In the genomic region with DNA sequence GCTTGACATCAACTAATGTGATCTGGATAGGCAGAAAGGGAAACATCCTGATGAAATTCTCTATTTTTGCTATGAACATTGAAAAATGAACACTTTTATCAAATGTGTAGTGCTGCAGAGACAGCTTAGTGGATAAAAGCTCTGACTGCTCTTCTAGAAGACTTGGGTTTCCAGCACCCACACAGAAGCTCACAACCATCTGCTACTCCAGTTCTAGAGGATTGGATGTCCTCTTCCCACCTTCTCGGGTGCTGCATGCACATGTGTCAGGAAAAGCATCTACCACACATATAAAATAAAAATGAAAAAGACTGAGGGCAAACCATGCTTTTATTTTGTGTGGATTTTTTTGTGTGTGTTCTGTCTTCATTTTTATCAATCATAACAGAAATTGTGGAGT, we compare ENCODE assay signal across 20 mouse cellular contexts.
A peak's percentile ranks its signal among the peaks of the same experiment; 100 is the strongest.
DNase-seq lines count a peak whose midpoint lies in the region; TF ChIP-seq lines count a peak whose summit lies in the region.
"Had no signal": no experiment of that assay in that cellular context is flagged by ENCODE, and none has a peak within 500 bp of the region (broad histone marks: within the 10 kb centered on the region; RNA-seq: fewer than 3 reads in every experiment).

No protein-coding gene starts in this region.

- DNase-seq in frontal cortex, adult 2 months (ENCODE audit: extremely low spot score in 1 of 2, low spot score in 1 of 2): peak; percentile 48 to 50
- DNase-seq in frontal cortex, postnatal 25 days (ENCODE audit: low spot score in 2 of 2): no peak
- DNase-seq in layer of hippocampus, adult 2 months (ENCODE audit: low spot score in 2 of 2): peak in 1 of 2 experiments; percentile 11
- no peak for DNase-seq in layer of hippocampus, postnatal 25 days (ENCODE audit: extremely low spot score in 1 of 2, low spot score in 1 of 2)
- peak; percentile 32 for DNase-seq in right cerebral cortex, adult 18-20 months
- no peak for DNase-seq in right cerebral cortex, postnatal 4 days
- DNase-seq in telencephalon, adult 2 months (ENCODE audit: low read depth, low spot score): peak; percentile 58
- DNase-seq in heart, postnatal 36 days: no peak
- DNase-seq: adrenal gland, postnatal 10 days; cerebellum, adult 11-12 months; cerebellum, adult 9-10 months; cerebellum, postnatal 25 days; gastrocnemius, postnatal 14 days; heart, adult 2 months; heart, postnatal 14 days had no signal

- peak overlapping the region; percentile 66; the same call in 1 of the 2 replicates for H3K27ac ChIP-seq in layer of hippocampus, adult 2 months
- H3K27ac ChIP-seq: embryonic facial prominence, embryonic 12.5 days; forebrain, embryonic 15.5 days; heart, adult 2 months; heart, embryonic 15.5 days; hindbrain, embryonic 10.5 days; hindbrain, embryonic 14.5 days had no signal

- H3K4me3 ChIP-seq in layer of hippocampus, adult 2 months: no peak overlapping the region
- H3K4me3 ChIP-seq: embryonic facial prominence, embryonic 12.5 days; forebrain, embryonic 15.5 days; heart, adult 2 months; heart, embryonic 15.5 days; hindbrain, embryonic 10.5 days had no signal

- TF ChIP-seq CTCF in layer of hippocampus, adult 2 months (conservative IDR thresholded peaks at IDR 0.05): no peak

- intact Hi-C loops in heart, postnatal 36 days (cut with DNase I): no loop called here

Comparison
In these comparisons a context has a peak if more than half of its experiments do, and no peak if none do; other contexts are left out.
1. DNase-seq: peak in frontal cortex, adult 2 months (2 of 2), right cerebral cortex, adult 18-20 months (single experiment) and telencephalon, adult 2 months (single experiment); none in frontal cortex, postnatal 25 days (0 of 2), layer of hippocampus, postnatal 25 days (0 of 2), right cerebral cortex, postnatal 4 days (single experiment) and heart, postnatal 36 days (0 of 2).